Mouse (Mus musculus) forebrain, postnatal 0 days (tissue): ENCODE measurements around the gene She. TPM values are rescaled to one million over a fixed set of nuclear protein-coding genes. Genes with fewer than 3 reads are reported as not detected.
"Not testable (repeated sequence)": the region's sequence is repeated elsewhere in the genome, so short reads cannot be mapped to it uniquely, and the experiment has no call there.

ENCODE experiments used
- ATAC-seq: fragments of 200-750 bp; cut with Nextera tagmentation; 2 replicates; pipeline ENCODE4 v1.8.0; 2017; ENCODE audit warnings: mild to moderate bottlenecking, moderate library complexity
- DNase-seq: peaks from one replicate; pipeline ENCODE4 v3.0.0-alpha.2; 2015
- H3K27ac ChIP-seq: fragments of 300-500 bp; sonication (generic); 2 replicates; pipeline ENCODE4 v1.5.1; 2014; ENCODE audit warnings: low read depth, mild to moderate bottlenecking, antibody characterized with exemption, low read length, moderate library complexity, mixed read lengths
- H3K27me3 ChIP-seq: fragments of 300-500 bp; sonication (generic); 2 replicates; pipeline ENCODE4 v1.6.1; 2014; ENCODE audit warnings: mild to moderate bottlenecking, low read length, mixed read lengths; ENCODE audit not compliant: insufficient read depth
- H3K36me3 ChIP-seq: fragments of 300-500 bp; sonication (generic); 2 replicates; pipeline ENCODE4 v1.6.1; 2014; ENCODE audit warnings: mild to moderate bottlenecking, moderate library complexity; ENCODE audit not compliant: insufficient read depth
- H3K4me1 ChIP-seq: fragments of 300-500 bp; sonication (generic); 2 replicates; pipeline ENCODE4 v1.6.1; 2014; ENCODE audit warnings: antibody characterized with exemption; ENCODE audit not compliant: insufficient read depth
- H3K4me2 ChIP-seq: fragments of 300-500 bp; sonication (generic); 2 replicates; pipeline ENCODE4 v1.6.1; 2014; ENCODE audit warnings: low read depth, mild to moderate bottlenecking, moderate library complexity
- H3K4me3 ChIP-seq: fragments of 300-500 bp; sonication (generic); 2 replicates; pipeline ENCODE4 v1.5.1; 2014; ENCODE audit warnings: low read depth, low read length, mixed read lengths
- H3K9ac ChIP-seq: fragments of 300-500 bp; sonication (generic); 2 replicates; pipeline ENCODE4 v1.6.1; 2014; ENCODE audit warnings: mild to moderate bottlenecking
- H3K9me3 ChIP-seq: fragments of 300-500 bp; sonication (generic); 2 replicates; pipeline ENCODE4 v1.6.1; 2016; ENCODE audit warnings: low read length
- CTCF ChIP-seq: sonication (generic); IDR thresholded peaks from 2 replicates; pipeline ENCODE4 v1.5.1; 2016; ENCODE audit warnings: antibody characterized with exemption, control low read depth, low read depth
- WGBS: fragments of 180-500 bp; shearing (Covaris S2); extraction: QIAGEN DNeasy Blood & Tissue Kit; methylation state at CpG from one replicate; pipeline ENCODE4 v1.1.7; 2014; 5-methylcytosine and 5-hydroxymethylcytosine counted together
- polyA plus RNA-seq: library from polyadenylated mRNA; unstranded; fragments of >200 nt; fragmentation: Nextera tagmentation; extraction: Ambion mirVana; gene quantifications from 2 replicates; pipeline ENCODE4 v1.2.1, GENCODE M21; 2015
- total RNA-seq: library from RNA; depleted of rRNA; stranded (reverse); fragments of >200 nt; gene quantifications from 2 replicates; pipeline ENCODE4 v1.2.3, GENCODE M21; 2014

She gene
- total and polyA plus RNA-seq, 2 experiments from 2014 or later: 0.86 to 2.1 TPM

DNA sequence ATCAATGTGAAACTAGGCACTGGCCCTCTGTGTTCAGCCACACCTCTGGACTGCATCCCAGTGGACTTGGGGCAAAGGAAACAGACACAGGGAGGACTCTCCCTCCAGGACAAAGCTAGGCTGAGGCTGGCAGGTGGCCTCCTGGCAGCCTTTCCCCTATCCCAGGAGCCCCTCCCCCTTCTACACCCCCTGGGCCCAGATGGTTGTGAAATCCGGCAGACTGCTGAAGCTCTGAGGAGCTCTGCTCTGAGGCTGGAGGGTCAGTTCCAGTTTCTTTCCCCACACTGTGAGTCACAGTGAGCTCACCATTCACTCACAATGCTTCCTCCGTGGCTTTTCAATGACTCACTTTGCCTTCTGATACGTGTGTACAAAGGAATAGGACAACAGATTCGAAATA is 29.9 kb downstream of the She start:
- DNase-seq: peak; percentile 57
- Histone ChIP-seq H3K9ac (peak overlapping the region; percentile 4; the same call in 1 of the 2 replicates), H3K9me3 (no peaks in the 10 kb centered on the region), H3K4me3 (no peak overlapping the region), H3K36me3 (no peaks in the 10 kb centered on the region), H3K4me1 (peaks cover 8% of the 10 kb centered on the region; the same call in 1 of the 2 replicates), H3K27ac (no peak overlapping the region), H3K4me2 (no peak overlapping the region), H3K27me3 (no peaks in the 10 kb centered on the region)
- TF ChIP-seq CTCF: no peak
- 5% methylated on average over 4 of the region's 4 CpGs for WGBS
- ATAC-seq: peak; percentile 54

DNA sequence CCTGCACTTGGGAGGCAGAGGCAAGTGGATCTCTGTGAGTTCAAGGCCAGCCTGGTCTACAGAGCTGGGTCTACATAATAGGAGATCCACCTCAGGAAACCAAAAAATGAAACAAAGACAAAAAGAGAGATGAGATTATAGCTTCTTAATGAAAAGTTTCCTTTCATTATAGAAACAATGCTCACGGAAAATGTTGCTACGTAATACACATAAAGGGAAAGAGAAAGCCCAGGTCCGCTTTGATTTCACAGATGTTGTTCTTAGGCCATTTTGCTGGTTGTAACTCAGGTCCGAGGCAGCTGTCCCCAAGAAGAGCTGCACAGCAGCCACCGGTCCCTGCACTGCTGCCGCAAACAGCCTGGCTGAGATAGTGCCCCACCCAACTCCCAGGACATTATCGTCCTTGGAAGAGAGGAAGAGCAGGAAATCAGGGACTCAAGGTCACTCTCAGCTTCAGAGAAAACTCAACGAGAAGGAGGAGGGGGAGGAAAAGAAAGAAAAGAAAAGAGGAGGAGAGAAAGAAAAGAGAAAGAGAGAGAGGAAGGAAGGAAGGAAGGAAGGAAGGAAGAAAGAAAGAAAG is 31.1 kb downstream of the She start:
- Histone ChIP-seq H3K9me3 (no peaks in the 10 kb centered on the region), H3K4me1 (peaks cover 8% of the 10 kb centered on the region; the same call in 1 of the 2 replicates), H3K4me3 (no peak overlapping the region), H3K36me3 (no peaks in the 10 kb centered on the region), H3K27me3 (no peaks in the 10 kb centered on the region), H3K4me2 (no peak overlapping the region), H3K27ac (no peak overlapping the region), H3K9ac (no peak overlapping the region)
- DNase-seq (no peak), ATAC-seq (no peak)
- no peak for TF ChIP-seq CTCF
- WGBS: 85% methylated on average over 8 of the region's 8 CpGs

DNA sequence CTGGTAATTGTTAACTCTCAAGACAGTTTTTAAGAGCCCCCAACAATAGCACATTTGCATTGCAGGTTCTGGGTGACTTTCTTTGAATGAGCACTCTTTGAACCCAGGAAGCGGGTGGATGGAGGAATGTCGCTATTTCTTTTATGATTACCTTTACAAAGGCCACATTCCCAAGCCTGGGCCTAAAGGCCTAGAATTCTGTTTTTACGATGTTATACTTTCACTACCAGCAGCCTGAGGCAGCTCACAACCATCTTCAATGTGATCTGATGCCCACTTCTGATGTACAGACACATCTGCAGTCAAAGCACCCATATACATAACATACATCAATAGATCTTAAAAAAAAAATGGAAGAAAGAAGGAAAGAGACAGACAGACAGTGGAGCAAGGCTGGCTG is 32.1 kb downstream of the She start:
- not testable (repeated sequence) for H3K4me3 ChIP-seq, DNase-seq, H3K9ac ChIP-seq, H3K9me3 ChIP-seq, H3K36me3 ChIP-seq, H3K27ac ChIP-seq, ATAC-seq, H3K27me3 ChIP-seq, H3K4me2 ChIP-seq, H3K4me1 ChIP-seq
- WGBS: 91% methylated on average over 3 of the region's 3 CpGs

DNA sequence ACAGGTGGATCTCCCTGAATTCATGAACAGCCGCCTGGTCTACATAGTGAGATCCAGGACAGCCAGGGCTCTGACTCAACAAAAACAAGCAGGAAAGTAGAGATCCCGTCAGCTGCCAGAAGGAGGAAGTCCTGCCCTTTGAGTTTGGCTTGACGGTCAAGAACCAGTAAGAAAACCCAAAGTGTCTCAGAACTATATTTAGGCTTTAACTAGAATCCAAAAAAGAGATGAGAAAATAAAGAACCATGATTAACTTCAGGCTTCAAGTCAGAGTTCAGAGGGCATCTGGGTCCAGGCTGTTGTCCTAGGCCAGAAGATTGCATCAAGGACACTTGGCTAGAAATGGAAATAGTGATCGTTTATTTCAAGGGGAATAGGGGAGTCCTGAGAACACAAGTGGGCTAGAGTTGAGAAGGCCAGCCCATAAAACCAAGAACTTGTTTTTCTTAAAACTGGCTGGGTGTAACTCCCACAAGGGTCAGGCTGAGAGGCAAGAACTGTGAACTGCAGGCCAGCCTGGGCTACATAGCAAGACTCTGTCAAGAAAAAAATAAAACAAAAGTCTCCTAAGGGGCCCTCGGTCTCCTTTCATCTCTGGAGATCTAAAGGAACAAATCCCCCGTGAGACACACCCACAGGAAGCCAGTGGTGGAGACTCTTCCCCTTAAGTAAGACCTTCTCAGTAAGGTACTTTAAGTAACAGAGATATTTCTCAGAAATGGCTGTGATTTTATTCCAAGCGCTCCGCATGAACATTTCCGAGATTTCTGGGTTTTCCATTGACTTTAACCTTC is 32.7 kb downstream of the She start:
- no peak overlapping the region for H3K9ac ChIP-seq
- WGBS: 78% methylated on average over 9 of the region's 9 CpGs

DNA sequence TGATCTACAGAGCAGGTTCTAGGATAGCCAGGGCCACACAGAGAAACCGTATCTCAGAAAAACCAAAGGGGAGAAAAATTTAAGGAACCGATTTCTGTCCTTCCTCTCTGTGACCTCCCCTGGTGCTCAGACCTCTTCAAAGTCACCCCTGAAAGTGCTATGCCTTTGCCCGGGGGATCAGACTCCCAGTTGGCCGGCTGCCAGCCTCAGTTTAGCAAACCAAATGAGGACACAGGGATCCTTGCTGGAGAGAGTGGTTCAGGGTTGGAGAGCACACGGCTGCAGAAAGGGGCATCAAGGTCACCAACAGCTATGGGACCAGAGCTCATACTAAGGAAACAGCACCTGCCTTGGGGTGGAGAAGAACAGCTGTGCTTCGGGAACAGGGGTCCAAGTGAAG is 33.9 kb downstream of the She start:
- Histone ChIP-seq H3K36me3 (no peaks in the 10 kb centered on the region), H3K4me1 (peaks cover 15% of the 10 kb centered on the region; the same call in 1 of the 2 replicates), H3K27ac (no peak overlapping the region), H3K9ac (no peak overlapping the region), H3K4me2 (no peak overlapping the region), H3K4me3 (no peak overlapping the region), H3K9me3 (no peaks in the 10 kb centered on the region), H3K27me3 (no peaks in the 10 kb centered on the region)
- 50% methylated on average over 6 of the region's 6 CpGs for WGBS
- ATAC-seq (no peak), DNase-seq (no peak)
- no peak for TF ChIP-seq CTCF

More for the DNA sequence above, 32.7 kb downstream of the She start:
- Histone ChIP-seq H3K9me3 (no peaks in the 10 kb centered on the region), H3K36me3 (no peaks in the 10 kb centered on the region), H3K4me1 (peaks cover 15% of the 10 kb centered on the region; the same call in 1 of the 2 replicates), H3K27me3 (no peaks in the 10 kb centered on the region), H3K4me2 (no peak overlapping the region), H3K27ac (no peak overlapping the region), H3K4me3 (no peak overlapping the region)
- TF ChIP-seq CTCF: no peak
- ATAC-seq: no peak
- no peak for DNase-seq

DNA sequence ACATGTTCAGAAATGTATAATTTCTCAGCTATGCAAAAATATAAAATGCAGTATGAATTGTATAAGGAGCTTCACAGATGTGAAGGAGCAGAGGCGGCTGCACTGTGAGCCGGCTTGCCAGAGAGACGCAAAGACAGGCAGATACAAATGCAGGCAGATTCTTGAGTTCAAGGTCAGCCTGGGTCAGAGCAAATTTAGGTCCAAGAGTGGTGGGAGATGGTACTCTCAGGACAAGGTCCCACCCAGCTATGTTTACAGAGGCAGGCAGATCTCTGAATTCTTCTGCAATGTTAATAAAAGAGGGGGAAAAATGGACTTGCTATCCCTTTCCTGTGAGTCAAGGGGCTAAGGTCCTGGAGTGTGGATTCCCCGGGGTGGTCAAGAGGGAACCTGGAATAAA is 34.6 kb downstream of the She start:
- no peaks in the 10 kb centered on the region for H3K36me3 ChIP-seq
- H3K9ac ChIP-seq: no peak overlapping the region
- no peak for TF ChIP-seq CTCF
- H3K27ac ChIP-seq: no peak overlapping the region
- DNase-seq: no peak
- WGBS: 78% methylated on average over 4 of the region's 4 CpGs
- H3K4me2 ChIP-seq: no peak overlapping the region
- peaks cover 14% of the 10 kb centered on the region; the same call in 1 of the 2 replicates for H3K4me1 ChIP-seq
- H3K4me3 ChIP-seq: no peak overlapping the region
- ATAC-seq: no peak
- H3K27me3 ChIP-seq: no peaks in the 10 kb centered on the region
- no peaks in the 10 kb centered on the region for H3K9me3 ChIP-seq

DNA sequence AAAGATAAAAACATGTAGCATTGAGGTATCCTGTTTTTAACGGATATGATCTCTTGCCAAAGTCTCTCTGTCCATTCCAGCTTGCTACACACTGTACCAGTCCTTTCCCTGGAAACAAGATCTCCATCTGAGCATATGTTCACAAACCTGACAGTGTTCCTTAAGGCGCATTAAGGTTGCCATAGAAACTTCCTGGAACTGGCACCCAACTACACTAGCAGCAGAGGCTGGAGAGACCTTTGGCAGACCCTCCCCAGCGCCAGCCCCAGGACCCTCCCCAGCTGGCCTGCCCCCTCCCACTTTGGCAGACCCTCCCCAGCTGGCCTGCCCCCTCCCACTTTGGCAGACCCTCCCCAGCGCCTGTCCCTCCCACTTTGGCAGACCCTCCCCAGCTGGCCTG is 36.5 kb downstream of the She start:
- Histone ChIP-seq H3K4me2 (no peak overlapping the region), H3K9me3 (no peaks in the 10 kb centered on the region), H3K4me3 (no peak overlapping the region), H3K27me3 (no peaks in the 10 kb centered on the region), H3K9ac (no peak overlapping the region), H3K27ac (peak overlapping the region; percentile 40; the same call in 1 of the 2 replicates), H3K4me1 (peaks cover 7% of the 10 kb centered on the region; the same call in 1 of the 2 replicates), H3K36me3 (no peaks in the 10 kb centered on the region)
- ATAC-seq (peak; percentile 82), DNase-seq (peak; percentile 61)
- no peak for TF ChIP-seq CTCF
- WGBS: 30% methylated on average over 3 of the region's 4 CpGs
